8 mouse cellular contexts compared by ENCODE assay signal in the genomic region with DNA sequence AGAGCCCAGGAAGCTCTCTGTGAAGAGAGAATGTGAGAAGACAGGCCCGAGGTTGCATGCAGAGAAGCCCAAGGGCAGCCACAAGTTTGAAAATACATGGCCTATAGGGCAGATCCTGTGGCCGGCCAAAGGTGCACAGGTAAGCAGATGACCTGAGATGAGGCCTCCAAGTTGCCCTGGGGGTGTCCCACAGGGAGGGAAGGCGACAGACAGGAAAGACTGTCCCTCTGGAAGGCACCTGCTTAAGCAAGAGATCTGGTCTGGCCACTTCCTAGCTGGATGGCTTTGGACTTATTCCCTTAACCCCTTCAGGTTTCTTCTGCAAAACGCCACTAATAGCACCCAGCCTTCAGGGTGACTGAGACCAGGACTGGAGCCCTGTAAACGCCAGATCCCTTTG. TPM values are rescaled to one million over a fixed set of nuclear protein-coding genes. Genes with fewer than 3 reads are reported as not detected.
DNase-seq lines count a peak whose midpoint lies in the region; ATAC-seq lines count a peak whose summit lies in the region.

No protein-coding gene starts in this region.

- no peak for DNase-seq in heart, adult 9 months (ENCODE audit: low spot score in 2 of 2)
- DNase-seq in adipocyte (ENCODE audit: low spot score) = peak; percentile 69
- DNase-seq in hindbrain, embryonic 10.5 days (ENCODE audit: low spot score) = peak; percentile 11
- no peak for DNase-seq in ovary, adult 18-20 months (ENCODE audit: low spot score)
- DNase-seq in right cerebral cortex, postnatal 4 days = no peak
- no peak for DNase-seq in urinary bladder, postnatal 25 days (ENCODE audit: low spot score)

- WGBS in heart, embryonic 11.5 days (ENCODE audit: insufficient replicate concordance) = 4% methylated on average over 5 of the region's 5 CpGs
- 11% methylated on average over 5 of the region's 5 CpGs for WGBS in hindbrain, embryonic 10.5 days
- WGBS in lung, embryonic 15.5 days = 3% methylated on average over 5 of the region's 5 CpGs

- H3K27me3 ChIP-seq in heart, embryonic 11.5 days (ENCODE audit: control insufficient read depth, insufficient read depth, low read length) = no peaks in the 10 kb centered on the region
- H3K27me3 ChIP-seq in hindbrain, embryonic 10.5 days (ENCODE audit: insufficient read depth, poor library complexity, severe bottlenecking) = no peaks in the 10 kb centered on the region
- no peaks in the 10 kb centered on the region for H3K27me3 ChIP-seq in lung, embryonic 15.5 days

- H3K4me2 ChIP-seq in heart, embryonic 11.5 days = peak overlapping the region; percentile 80
- peak overlapping the region; percentile 96 for H3K4me2 ChIP-seq in lung, embryonic 15.5 days

- H3K4me3 ChIP-seq in heart, embryonic 11.5 days (ENCODE audit: low read depth, low read length) = peak overlapping the region; percentile 64
- H3K4me3 ChIP-seq in hindbrain, embryonic 10.5 days = peak overlapping the region; percentile 84
- H3K4me3 ChIP-seq in lung, embryonic 15.5 days = peak overlapping the region; percentile 77

- no peaks in the 10 kb centered on the region for H3K9me3 ChIP-seq in heart, embryonic 11.5 days (replicated peaks; ENCODE audit: control insufficient read depth, low read length)
- no peaks in the 10 kb centered on the region for H3K9me3 ChIP-seq in hindbrain, embryonic 10.5 days
- no peaks in the 10 kb centered on the region for H3K9me3 ChIP-seq in lung, embryonic 15.5 days

- H3K4me1 ChIP-seq in heart, embryonic 11.5 days (ENCODE audit: control insufficient read depth, insufficient read depth, low read length) = peaks cover 41% of the 10 kb centered on the region
- H3K4me1 ChIP-seq in hindbrain, embryonic 10.5 days (replicated peaks) = peaks cover 71% of the 10 kb centered on the region
- H3K4me1 ChIP-seq in lung, embryonic 15.5 days = peaks cover 55% of the 10 kb centered on the region

- H3K36me3 ChIP-seq in heart, embryonic 11.5 days (ENCODE audit: control insufficient read depth, insufficient read depth, low read length) = no peaks in the 10 kb centered on the region
- H3K36me3 ChIP-seq in hindbrain, embryonic 10.5 days = peaks cover 10% of the 10 kb centered on the region
- peaks cover 4% of the 10 kb centered on the region; the same call in 1 of the 2 replicates for H3K36me3 ChIP-seq in lung, embryonic 15.5 days

- H3K27ac ChIP-seq in heart, embryonic 11.5 days (ENCODE audit: low read depth, low read length) = peak overlapping the region; percentile 83
- peak overlapping the region; percentile 94 for H3K27ac ChIP-seq in hindbrain, embryonic 10.5 days
- H3K27ac ChIP-seq in lung, embryonic 15.5 days = peak overlapping the region; percentile 96

- H3K9ac ChIP-seq in heart, embryonic 11.5 days (ENCODE audit: low read depth, low read length) = peak overlapping the region; percentile 71
- H3K9ac ChIP-seq in lung, embryonic 15.5 days = peak overlapping the region; percentile 61

- ATAC-seq in heart, embryonic 11.5 days (replicated peaks; ENCODE audit: insufficient number of reproducible peaks, low FRiP score, low TSS enrichment) = 0 out of 2 replicates have a peak, but pooled peaks have one; percentile 11
- no peak for ATAC-seq in lung, embryonic 15.5 days (ENCODE audit: borderline replicate concordance, extremely low read depth, low FRiP score, low TSS enrichment)

RNA-seq across cellular contexts. Expression of a gene that starts 0.6 kb away (rescaled TPM):
- polyA plus RNA-seq in heart, embryonic 11.5 days (2014; fragmentation: Nextera tagmentation; extraction: Ambion mirVana) = 40.1 and 41.8 TPM in 2 replicates
- polyA plus RNA-seq in hindbrain, embryonic 10.5 days (2016; fragmentation: Nextera tagmentation; extraction: Ambion mirVana) = 60.5 and 62.3 TPM in 2 replicates
- 68.5 and 75.8 TPM in 2 replicates for polyA plus RNA-seq in lung, embryonic 15.5 days (2015; fragmentation: Nextera tagmentation; extraction: Ambion mirVana)

RNA-seq across cellular contexts. Expression of a gene that starts 2.9 kb away (rescaled TPM):
- polyA plus RNA-seq in heart, embryonic 11.5 days (2014; fragmentation: Nextera tagmentation; extraction: Ambion mirVana) = 119 and 138 TPM in 2 replicates
- 222 and 292 TPM in 2 replicates for polyA plus RNA-seq in hindbrain, embryonic 10.5 days (2016; fragmentation: Nextera tagmentation; extraction: Ambion mirVana)
- polyA plus RNA-seq in lung, embryonic 15.5 days (2015; fragmentation: Nextera tagmentation; extraction: Ambion mirVana) = 141 and 142 TPM in 2 replicates

RNA-seq across cellular contexts. Expression of a gene that starts 26.6 kb away (rescaled TPM):
- polyA plus RNA-seq in heart, embryonic 11.5 days (2014; fragmentation: Nextera tagmentation; extraction: Ambion mirVana) = 26.4 and 27.2 TPM in 2 replicates
- 81.1 and 182 TPM in 2 replicates for polyA plus RNA-seq in hindbrain, embryonic 10.5 days (2016; fragmentation: Nextera tagmentation; extraction: Ambion mirVana)
- polyA plus RNA-seq in lung, embryonic 15.5 days (2015; fragmentation: Nextera tagmentation; extraction: Ambion mirVana) = 47.1 and 49.3 TPM in 2 replicates

RNA-seq across cellular contexts. Expression of a gene that starts 59.7 kb away (rescaled TPM):
- polyA plus RNA-seq in heart, embryonic 11.5 days (2014; fragmentation: Nextera tagmentation; extraction: Ambion mirVana) = 16.0 and 18.2 TPM in 2 replicates
- polyA plus RNA-seq in hindbrain, embryonic 10.5 days (2016; fragmentation: Nextera tagmentation; extraction: Ambion mirVana) = 27.2 and 27.5 TPM in 2 replicates
- 36.7 and 42.9 TPM in 2 replicates for polyA plus RNA-seq in lung, embryonic 15.5 days (2015; fragmentation: Nextera tagmentation; extraction: Ambion mirVana)

Comparison
In these comparisons a context has a peak if more than half of its experiments do, and no peak if none do; other contexts are left out.
1. DNase-seq: peak in adipocyte (single experiment) and hindbrain, embryonic 10.5 days (single experiment); none in heart, adult 9 months (0 of 2), ovary, adult 18-20 months (single experiment), right cerebral cortex, postnatal 4 days (single experiment) and urinary bladder, postnatal 25 days (single experiment).
2. Peak in every context shown above with its lines, with median percentiles within 50 percentile points of each other: H3K27ac ChIP-seq and H3K4me3 ChIP-seq.